Mouse (Mus musculus) heart, embryonic 14.5 days (tissue): ENCODE data around the gene Olfr763. TPM values are rescaled to one million over a fixed set of nuclear protein-coding genes. Genes with fewer than 3 reads are reported as not detected.

ENCODE experiments used
- ATAC-seq: fragments of 200-750 bp; cut with Nextera tagmentation; 2 replicates; pipeline ENCODE4 v1.8.0; 2017; ENCODE audit warnings: low read depth, moderate TSS enrichment; ENCODE audit not compliant: insufficient number of reproducible peaks, insufficient read depth, low FRiP score
- H3K27ac ChIP-seq, 2 experiments: fragments of 200-500 bp in 1 of 2; fragments of 300-500 bp in 1 of 2; sonication (generic) in 1 of 2; replicated peaks in 1 of 2; 2 replicates each; pipeline ENCODE4 v1.5.1; 2012 to 2014; ENCODE audit warnings: low read depth in 2 of 2, low read length in 2 of 2, control low read depth in 1 of 2, mild to moderate bottlenecking in 1 of 2, mixed read lengths in 1 of 2; ENCODE audit not compliant: control insufficient read depth in 1 of 2, insufficient read depth in 1 of 2
- H3K27me3 ChIP-seq: fragments of 300-500 bp; sonication (generic); 2 replicates; pipeline ENCODE4 v1.6.1; 2014; ENCODE audit warnings: mild to moderate bottlenecking, low read length, control low read depth; ENCODE audit not compliant: control insufficient read depth, insufficient read depth
- H3K36me3 ChIP-seq: fragments of 300-500 bp; sonication (generic); 2 replicates; pipeline ENCODE4 v1.6.1; 2014; ENCODE audit warnings: mild to moderate bottlenecking, control low read depth, low read length, mixed read lengths; ENCODE audit not compliant: control insufficient read depth, insufficient read depth
- H3K4me1 ChIP-seq, 2 experiments: fragments of 200-500 bp in 1 of 2; fragments of 300-500 bp in 1 of 2; sonication (generic) in 1 of 2; 2 replicates each; pipeline ENCODE4 v1.6.1; 2012 to 2014; ENCODE audit warnings: low read length in 2 of 2, control low read depth in 1 of 2, mixed read lengths in 1 of 2; ENCODE audit not compliant: control insufficient read depth in 2 of 2, insufficient read depth in 2 of 2
- H3K4me2 ChIP-seq: fragments of 300-500 bp; sonication (generic); 2 replicates; pipeline ENCODE4 v1.6.1; 2014; ENCODE audit warnings: mild to moderate bottlenecking, low read length
- H3K4me3 ChIP-seq, 2 experiments: fragments of 200-500 bp in 1 of 2; fragments of 300-500 bp in 1 of 2; sonication (generic) in 1 of 2; 2 replicates each; pipeline ENCODE4 v1.5.1; 2012 to 2014; ENCODE audit warnings: low read length in 2 of 2, mild to moderate bottlenecking in 2 of 2, control low read depth in 1 of 2, low read depth in 1 of 2, moderate library complexity in 1 of 2; ENCODE audit not compliant: control insufficient read depth in 1 of 2, insufficient read depth in 1 of 2
- H3K9ac ChIP-seq: fragments of 300-500 bp; sonication (generic); 2 replicates; pipeline ENCODE4 v1.6.1; 2014; ENCODE audit warnings: mild to moderate bottlenecking, low read length
- H3K9me3 ChIP-seq: fragments of 300-500 bp; sonication (generic); 2 replicates; pipeline ENCODE4 v1.6.1; 2016; ENCODE audit warnings: low read length, control low read depth; ENCODE audit not compliant: control insufficient read depth
- WGBS: fragments of 180-500 bp; shearing (Covaris S2); extraction: QIAGEN DNeasy Blood & Tissue Kit; methylation state at CpG from one replicate; pipeline ENCODE4 v1.1.7; 2014; 5-methylcytosine and 5-hydroxymethylcytosine counted together
- polyA plus RNA-seq: library from polyadenylated mRNA; unstranded; fragments of >200 nt; fragmentation: Nextera tagmentation; extraction: Ambion mirVana; gene quantifications from 2 replicates; pipeline ENCODE4 v1.2.1, GENCODE M21; 2014

Olfr763 gene
- polyA plus RNA-seq: not detected in 2 replicates

- no peak for ATAC-seq
- H3K9me3 ChIP-seq: peaks cover 6% of the 10 kb centered on the region
- H3K4me1 ChIP-seq: no peaks in the 10 kb centered on the region
- 64% methylated on average over 2 of the region's 2 CpGs for WGBS
- H3K27me3 ChIP-seq: no peaks in the 10 kb centered on the region
- no peak within 1 kb of the TSS for H3K27ac ChIP-seq
- H3K9ac ChIP-seq: no peak within 1 kb of the TSS
- no peak within 1 kb of the TSS for H3K4me2 ChIP-seq
- H3K4me3 ChIP-seq: no peak within 1 kb of the TSS
- no peaks in the 10 kb centered on the region for H3K36me3 ChIP-seq
These were observed at the start of gene Olfr763 for GRCm38 (mm10) chr10:129010288-129010841. TSS of gene Olfr763 (plus strand) at chr10:129010791.

GRCm38 (mm10) chr10:128964961-128965360 is 45.6 kb upstream of the Olfr763 start:
- no peaks in the 10 kb centered on the region for H3K36me3 ChIP-seq
- H3K9me3 ChIP-seq: no peaks in the 10 kb centered on the region
- H3K4me2 ChIP-seq: no peak overlapping the region
- no peaks in the 10 kb centered on the region for H3K27me3 ChIP-seq
- H3K4me1 ChIP-seq: no peaks in the 10 kb centered on the region; a peak in 1 of 4 replicates
- no peak overlapping the region for H3K9ac ChIP-seq
- WGBS: 63% methylated on average over 2 of the region's 2 CpGs
- no peak overlapping the region for H3K4me3 ChIP-seq
- no peak overlapping the region for H3K27ac ChIP-seq
- no peak for ATAC-seq

- Histone ChIP-seq H3K9ac (no peak overlapping the region), H3K4me3 (no peak overlapping the region), H3K9me3 (no peaks in the 10 kb centered on the region), H3K4me2 (no peak overlapping the region), H3K4me1 (no peaks in the 10 kb centered on the region), H3K27me3 (no peaks in the 10 kb centered on the region), H3K27ac (no peak overlapping the region), H3K36me3 (no peaks in the 10 kb centered on the region)
- ATAC-seq: no peak
- 86% methylated on average over 6 of the region's 6 CpGs for WGBS
These were observed 44.7 kb upstream of the Olfr763 start for GRCm38 (mm10) chr10:128965871-128966270.

- H3K27me3 ChIP-seq: no peaks in the 10 kb centered on the region
- no peaks in the 10 kb centered on the region for H3K9me3 ChIP-seq
- ATAC-seq: no peak
- H3K4me1 ChIP-seq: no peaks in the 10 kb centered on the region
- H3K4me2 ChIP-seq: no peak overlapping the region
- no peaks in the 10 kb centered on the region for H3K36me3 ChIP-seq
- no peak overlapping the region for H3K4me3 ChIP-seq
- H3K27ac ChIP-seq: no peak overlapping the region
- WGBS: 22% methylated on average over 1 of the region's 1 CpGs
- H3K9ac ChIP-seq: no peak overlapping the region
These were observed 42.2 kb upstream of the Olfr763 start for GRCm38 (mm10) chr10:128968341-128968749.

- Histone ChIP-seq H3K27ac (no peak overlapping the region), H3K4me2 (no peak overlapping the region), H3K4me3 (no peak overlapping the region), H3K36me3 (no peaks in the 10 kb centered on the region), H3K9ac (no peak overlapping the region), H3K4me1 (no peaks in the 10 kb centered on the region), H3K9me3 (no peaks in the 10 kb centered on the region), H3K27me3 (no peaks in the 10 kb centered on the region)
- no peak for ATAC-seq
- WGBS: 46% methylated on average over 1 of the region's 1 CpGs
These were observed 39.8 kb upstream of the Olfr763 start for GRCm38 (mm10) chr10:128970740-128971250.

- no peaks in the 10 kb centered on the region for H3K9me3 ChIP-seq
- H3K4me2 ChIP-seq: no peak overlapping the region
- H3K27ac ChIP-seq: no peak overlapping the region
- H3K36me3 ChIP-seq: no peaks in the 10 kb centered on the region
- no peak overlapping the region for H3K9ac ChIP-seq
- no peak for ATAC-seq
- no peaks in the 10 kb centered on the region for H3K27me3 ChIP-seq
- WGBS: 71% methylated on average over 4 of the region's 4 CpGs
- peaks cover 0 to 3% of the 10 kb centered on the region in 2 experiments; a peak in 1 of 4 replicates for H3K4me1 ChIP-seq
- H3K4me3 ChIP-seq: no peak overlapping the region
These were observed 37.8 kb upstream of the Olfr763 start for GRCm38 (mm10) chr10:128972841-128973240.

GRCm38 (mm10) chr10:128976395-128976794 is 34.2 kb upstream of the Olfr763 start:
- 27% methylated on average over 3 of the region's 3 CpGs for WGBS
- H3K4me2 ChIP-seq: no peak overlapping the region
- no peak overlapping the region for H3K27ac ChIP-seq
- peaks cover 0 to 3% of the 10 kb centered on the region in 2 experiments; a peak in 2 of 4 replicates for H3K4me1 ChIP-seq
- no peak for ATAC-seq
- no peak overlapping the region for H3K4me3 ChIP-seq
- no peaks in the 10 kb centered on the region for H3K9me3 ChIP-seq
- no peaks in the 10 kb centered on the region for H3K36me3 ChIP-seq
- no peaks in the 10 kb centered on the region for H3K27me3 ChIP-seq
- H3K9ac ChIP-seq: no peak overlapping the region
